Mouse (Mus musculus): ENCODE measurements around the gene Pld1.
"Not testable (repeated sequence)": the region's sequence is repeated elsewhere in the genome, so short reads cannot be mapped to it uniquely, and the experiment has no call there.

Pld1 gene

DNA sequence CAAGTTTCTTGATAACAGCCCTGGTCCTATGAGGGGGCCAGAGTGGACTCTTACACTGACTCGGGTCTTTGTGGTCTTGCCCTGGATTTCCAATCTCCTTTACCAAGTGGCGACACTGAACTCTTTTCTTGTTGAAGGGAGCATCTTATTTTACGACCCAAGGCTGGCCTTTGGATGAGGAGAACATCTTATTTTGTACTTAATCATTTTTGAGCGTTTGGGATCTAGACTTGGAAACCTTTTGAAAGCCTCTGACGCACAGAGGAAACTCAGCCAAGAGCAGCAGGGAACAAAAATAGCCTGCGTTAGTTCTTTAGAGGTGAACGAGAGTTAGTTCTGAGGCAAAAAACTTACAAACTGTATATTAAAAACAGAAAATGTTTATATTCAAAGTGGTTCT, 4.5 kb downstream of the Pld1 start:
- DNase-seq (ENCODE audit: low spot score in 2 of 2): no peak

DNA sequence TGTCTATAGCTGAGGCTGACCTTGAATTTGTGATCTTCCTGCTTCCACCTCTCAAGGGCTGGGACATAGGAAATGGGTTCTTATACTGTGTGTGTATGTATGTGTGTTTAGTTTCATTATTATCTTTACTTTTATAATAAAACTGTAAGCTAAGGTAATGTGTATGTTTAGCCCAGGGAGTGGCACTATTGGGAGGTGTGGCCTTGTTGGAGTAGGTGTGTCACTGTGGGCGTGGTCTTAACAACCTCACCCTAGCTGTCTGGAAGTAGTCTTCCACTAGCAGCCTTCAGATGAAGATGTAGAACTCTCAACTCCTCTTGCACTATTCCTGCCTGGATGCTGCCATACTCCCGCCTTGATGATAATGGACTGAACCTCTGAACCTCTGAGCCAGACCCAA, 6.9 kb downstream of the Pld1 start:
- not testable (repeated sequence) for DNase-seq (ENCODE audit: low spot score in 2 of 2)

DNA sequence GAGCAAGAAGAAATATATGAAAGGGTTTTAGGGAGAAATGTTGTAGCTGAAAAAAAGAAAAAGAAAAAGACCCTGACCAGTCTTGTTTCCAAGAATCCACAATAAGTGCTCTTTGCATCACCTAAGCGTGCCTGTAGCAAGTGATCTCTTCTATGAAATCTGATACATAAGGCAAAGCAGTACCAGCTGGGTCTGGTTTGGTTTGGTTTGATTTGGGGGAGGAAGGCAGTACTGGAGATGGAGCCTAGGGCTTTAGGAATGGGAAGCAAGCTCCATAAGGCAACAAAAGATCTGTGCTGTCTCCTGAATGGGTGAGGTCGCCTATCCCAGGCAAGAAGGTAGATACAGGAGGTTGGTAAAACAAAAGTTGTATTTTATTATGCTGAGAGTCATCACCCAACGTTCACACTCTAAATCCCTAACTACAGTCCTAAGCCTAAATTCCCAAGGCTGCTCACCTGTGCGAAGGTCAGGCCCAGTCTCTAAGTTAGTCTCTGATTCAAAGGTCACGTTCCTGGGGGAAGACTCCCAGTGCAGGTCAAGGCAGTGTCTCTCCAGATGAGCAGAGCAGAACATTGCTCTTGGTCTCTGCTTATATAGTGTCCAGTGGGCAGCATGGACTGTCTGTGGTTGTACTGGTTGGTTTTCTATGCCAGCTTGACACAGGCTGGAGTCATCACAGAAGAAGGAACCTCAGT, 10.8 kb downstream of the Pld1 start:
- no peak for DNase-seq (ENCODE audit: low spot score in 2 of 2)

DNA sequence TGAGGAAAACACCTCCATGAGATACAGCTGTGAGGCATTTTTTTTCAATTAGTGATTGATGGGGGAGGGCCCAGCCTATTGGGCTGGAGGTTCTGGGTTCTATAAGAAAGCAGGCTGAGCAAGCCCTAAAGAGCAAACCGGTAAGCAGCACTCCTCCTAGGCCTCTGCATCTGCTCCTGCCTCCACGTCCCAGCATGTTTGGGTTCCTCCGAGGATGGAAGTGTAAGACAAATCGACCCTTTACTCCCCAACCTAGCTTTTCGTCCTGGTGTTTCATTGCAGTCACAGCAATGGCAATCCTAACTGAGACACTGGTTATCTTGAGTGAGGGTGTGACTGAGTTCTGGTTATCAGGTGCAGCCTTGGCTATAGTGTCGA, 11.4 kb downstream of the Pld1 start:
- DNase-seq (ENCODE audit: low spot score in 2 of 2): no peak

DNA sequence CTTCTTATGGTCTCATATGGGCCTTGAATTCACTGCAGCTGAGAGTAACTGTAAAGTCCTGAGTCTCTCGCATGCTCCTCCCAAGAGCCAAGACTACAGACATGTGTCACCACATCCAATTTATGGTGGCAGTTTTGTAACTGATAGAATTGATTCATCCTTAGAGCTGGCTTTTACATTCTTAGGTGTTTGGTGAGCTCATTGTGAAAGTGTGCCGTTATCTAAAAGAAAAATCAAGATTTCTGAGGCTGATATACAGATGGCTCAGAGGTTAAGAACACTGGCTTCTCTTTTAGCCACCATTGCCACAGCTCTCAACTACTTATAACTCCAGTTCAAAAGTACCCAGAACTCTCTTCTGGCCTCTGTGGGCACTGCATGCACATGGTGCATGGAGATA, 12.2 kb downstream of the Pld1 start:
- DNase-seq (ENCODE audit: low spot score in 2 of 2): no peak

DNA sequence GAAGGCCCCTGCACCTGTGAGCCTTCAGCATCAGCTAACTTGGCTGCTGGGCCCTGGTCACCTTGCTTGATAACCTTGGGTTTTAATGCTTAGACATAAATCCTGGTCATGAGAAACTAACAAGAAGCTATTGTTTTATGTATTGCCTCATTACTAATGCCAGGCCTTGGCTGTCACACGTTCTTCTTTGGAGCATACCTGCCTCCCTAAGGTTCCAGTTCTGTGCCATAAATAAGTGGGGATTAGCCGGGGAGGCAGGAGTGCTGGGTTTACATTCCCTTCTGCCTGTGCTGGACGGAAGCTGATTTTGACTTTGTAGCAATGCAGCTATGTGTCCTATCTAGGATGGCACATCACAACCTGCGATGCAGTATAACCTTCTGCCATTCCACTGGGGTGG, 13.2 kb downstream of the Pld1 start:
- no peak for DNase-seq (ENCODE audit: low spot score in 2 of 2)

DNA sequence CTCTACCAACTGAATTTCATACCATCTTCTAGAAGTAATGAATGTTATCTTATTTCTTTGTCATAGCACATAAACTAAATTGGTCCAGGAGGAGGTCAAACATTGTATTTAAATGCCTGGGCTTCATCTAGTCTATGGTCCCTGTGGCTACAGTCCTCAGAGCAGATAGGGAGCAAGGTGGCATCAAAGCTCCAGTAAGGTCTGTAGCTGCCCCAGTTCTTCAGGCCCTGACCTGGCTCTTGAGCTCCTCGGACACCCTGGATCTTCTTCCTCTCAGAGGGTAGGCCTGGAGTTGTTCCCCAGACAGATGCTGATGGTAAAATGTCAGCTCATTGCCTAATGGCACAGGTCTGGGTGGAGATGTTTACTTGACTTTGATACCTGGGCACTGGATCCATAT, 17.5 kb downstream of the Pld1 start:
- DNase-seq (ENCODE audit: low spot score in 2 of 2): no peak

DNA sequence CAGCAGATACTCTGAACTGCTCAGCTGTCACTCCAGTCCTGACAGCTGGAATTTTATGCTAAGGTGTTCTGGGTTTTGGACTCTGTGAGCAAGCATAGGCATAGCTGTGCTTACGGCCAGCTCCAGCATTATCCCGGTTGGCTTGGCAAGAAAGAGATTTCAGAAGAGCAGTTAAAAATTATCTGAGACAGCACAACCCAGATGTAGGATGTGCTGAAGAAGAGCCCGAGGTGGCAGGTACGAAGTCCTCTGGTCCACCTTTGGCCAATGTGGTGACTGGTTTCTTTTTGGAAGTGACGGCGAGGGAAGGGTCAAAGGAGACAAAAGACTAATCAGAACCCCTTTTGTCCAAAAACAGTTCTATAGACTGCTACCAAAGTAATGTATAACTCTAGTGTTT, 20.7 kb downstream of the Pld1 start:
- no peak for DNase-seq (ENCODE audit: low spot score in 2 of 2)

DNA sequence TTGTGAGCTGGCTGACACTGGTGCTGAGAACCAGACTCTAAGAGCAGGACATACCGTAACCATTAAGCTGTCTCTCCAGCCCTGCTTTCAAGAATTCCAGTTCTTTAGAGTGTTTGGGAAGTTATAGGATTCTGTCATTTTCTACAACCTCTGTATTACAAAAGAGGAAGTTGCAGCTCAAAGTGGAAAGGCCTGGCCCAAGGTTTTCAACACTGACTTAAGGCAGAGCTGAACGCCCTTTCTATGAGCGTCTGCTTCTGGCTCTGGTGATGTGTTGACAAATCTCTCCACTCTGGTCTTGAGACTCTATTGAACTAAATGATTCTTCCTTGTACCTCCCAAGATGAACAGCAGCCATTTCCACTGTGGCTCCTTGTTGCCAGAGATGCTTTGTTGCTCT, 22.7 kb downstream of the Pld1 start:
- no peak for DNase-seq (ENCODE audit: low spot score in 2 of 2)

DNA sequence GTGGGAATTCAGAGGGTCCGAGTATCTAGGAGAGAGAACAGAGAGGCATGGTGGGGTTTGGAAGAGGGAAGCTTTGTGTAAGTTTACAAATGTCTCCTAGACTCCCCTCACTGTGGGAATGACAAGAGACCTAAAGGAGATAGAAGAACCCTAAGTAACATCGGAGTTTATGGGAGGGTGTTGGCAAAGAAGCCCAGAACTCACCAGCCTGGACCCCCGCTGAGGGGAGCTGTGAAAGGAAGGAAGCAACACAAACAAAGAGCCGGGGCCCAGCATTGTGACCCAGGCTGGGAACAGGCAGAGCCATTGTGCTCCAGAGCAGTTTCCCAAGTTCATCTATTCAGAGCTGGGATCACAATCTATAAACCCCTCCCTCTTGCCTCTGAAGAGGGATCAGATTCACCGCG, 25.3 kb downstream of the Pld1 start:
- DNase-seq (ENCODE audit: low spot score in 2 of 2): no peak

DNA sequence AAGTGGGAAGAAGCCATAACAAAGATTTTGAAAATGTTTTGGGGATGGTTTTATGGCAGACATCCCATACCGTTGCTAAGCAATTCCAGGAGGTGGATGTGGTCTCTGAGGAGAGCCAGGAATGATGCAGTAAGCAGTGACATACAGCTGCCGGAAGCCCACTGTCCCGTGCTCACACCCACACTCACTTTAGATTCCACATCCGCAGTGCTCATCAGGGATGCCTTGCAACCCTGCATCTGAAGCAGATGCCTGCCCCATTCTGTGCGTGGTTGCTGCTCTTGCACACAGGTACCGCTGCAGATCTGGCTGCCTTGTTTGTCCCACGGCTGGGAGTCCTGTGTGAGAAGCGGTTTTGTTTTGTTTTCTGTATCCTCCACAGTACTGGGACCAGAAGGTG, 30.2 kb downstream of the Pld1 start:
- peak; percentile 48 to 53 for DNase-seq (ENCODE audit: low spot score in 2 of 2)

DNA sequence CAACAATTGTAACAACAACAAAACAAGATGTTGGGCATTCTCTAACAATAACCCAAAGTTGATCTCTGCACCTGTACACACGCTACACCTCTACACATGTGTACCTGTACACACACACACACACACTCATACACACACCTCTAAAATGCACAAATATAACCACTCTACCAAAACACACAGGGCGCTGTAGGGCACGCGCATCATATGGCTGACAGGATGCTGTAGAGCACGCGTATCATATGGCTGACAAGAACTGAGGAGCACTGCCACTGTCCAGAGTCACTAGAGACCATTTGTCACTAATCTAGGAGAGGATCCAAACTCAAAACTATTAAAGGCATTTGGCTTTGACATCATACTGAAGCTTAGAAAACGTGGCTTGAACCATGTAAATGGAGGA, 35.4 kb downstream of the Pld1 start:
- no peak for DNase-seq (ENCODE audit: low spot score in 2 of 2)

DNA sequence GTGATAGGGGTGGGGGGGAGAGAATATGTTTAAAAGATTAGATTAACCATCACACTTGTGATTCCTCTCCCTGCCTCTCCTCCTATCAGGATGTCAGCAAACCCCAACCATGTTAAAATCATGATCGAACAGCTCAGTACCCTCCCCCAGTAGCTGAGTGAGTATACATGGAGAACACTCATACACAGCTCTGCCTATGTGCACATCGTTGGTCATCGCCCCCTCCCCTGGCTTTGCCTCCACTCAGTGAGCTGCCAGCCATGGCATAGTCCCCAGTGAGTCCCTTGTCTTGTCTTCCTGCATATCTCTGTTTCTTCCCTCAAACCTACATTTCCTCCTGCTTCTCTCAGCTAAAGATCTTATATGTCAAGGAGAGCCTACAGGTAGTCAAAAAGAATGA, 36.5 kb downstream of the Pld1 start:
- DNase-seq (ENCODE audit: low spot score in 2 of 2): no peak

DNA sequence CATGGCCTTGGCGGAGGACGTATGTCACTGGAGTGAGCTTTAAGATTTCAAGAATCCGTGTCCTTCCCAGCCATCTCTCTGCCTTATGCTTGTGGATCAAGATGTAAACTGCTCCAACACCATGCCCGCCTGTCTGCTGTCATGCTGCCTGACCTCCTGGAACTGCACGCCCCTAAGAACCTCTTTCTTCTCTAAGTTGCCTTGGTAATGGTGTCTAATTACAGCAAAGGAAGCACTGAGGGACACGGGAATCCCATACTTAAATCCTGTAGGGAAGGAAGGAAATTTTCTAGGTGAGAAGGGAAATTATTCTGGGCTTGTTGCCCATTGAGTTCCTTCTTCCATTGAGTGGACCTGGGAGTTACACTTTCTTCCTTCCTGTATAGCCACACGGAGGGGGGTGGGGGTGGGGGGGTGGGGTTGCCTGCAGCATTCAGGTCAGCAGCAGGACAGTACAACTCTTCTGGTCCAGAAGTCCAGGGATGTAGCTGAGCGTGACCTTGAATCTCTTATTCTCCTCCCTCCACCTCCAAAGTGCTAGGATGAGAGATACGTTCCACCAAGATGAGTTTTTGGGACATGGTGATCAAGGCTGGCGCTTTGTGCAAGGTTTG, 38.5 kb downstream of the Pld1 start:
- DNase-seq (ENCODE audit: low spot score in 2 of 2): no peak

DNA sequence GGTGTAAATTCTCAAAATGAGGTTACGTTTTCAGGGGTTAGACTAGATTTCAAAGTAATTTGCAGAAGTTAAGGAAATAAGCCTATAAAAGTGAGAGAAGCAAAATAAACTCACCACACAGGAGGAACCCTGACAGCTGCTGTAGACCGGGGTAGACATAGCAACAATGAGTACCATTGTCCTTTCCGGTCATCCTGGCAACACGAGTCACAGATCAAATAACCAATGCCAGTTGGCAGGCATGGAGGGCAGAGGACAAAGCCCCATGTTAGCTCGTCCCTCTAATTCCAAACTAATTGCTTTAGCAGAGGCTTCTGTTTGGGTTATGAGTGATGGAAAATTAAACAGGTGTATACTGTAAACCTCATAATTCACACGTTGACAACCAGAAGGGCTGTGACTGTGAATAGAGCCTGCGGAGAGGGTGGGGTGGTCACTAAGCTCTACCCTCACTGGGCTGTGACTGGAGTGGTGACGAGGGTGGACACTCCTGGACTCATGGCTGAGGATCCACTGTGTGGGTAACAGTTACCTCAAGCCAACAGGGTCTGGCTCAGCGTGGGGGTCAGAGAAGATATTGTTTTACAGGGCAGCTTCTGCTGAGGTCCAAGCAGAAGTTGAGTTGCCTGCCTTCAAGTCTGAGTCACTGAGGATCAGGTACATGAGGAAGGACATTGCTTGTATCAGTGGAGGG, 39.7 kb downstream of the Pld1 start:
- no peak for DNase-seq (ENCODE audit: low spot score in 2 of 2)

DNA sequence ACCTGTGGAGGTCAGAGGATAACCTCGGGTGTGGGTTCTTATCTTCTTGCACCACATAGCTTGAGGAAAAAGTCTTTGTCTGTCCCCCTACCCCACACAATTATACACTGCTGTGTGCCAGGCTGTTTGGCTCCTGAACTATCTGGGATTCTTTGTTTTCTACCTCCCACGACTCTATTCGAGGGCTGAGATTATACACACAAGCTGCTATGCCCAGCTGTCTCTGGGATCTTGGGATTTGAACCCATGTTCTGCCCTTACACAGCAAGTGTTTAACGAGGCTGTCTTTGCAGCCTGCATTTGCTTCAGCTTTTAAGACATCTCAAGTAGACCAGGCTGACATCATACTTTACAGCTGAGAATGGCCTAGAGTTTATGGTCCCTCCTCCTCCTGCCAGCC, 43.1 kb downstream of the Pld1 start:
- DNase-seq (ENCODE audit: low spot score in 2 of 2): no peak

DNA sequence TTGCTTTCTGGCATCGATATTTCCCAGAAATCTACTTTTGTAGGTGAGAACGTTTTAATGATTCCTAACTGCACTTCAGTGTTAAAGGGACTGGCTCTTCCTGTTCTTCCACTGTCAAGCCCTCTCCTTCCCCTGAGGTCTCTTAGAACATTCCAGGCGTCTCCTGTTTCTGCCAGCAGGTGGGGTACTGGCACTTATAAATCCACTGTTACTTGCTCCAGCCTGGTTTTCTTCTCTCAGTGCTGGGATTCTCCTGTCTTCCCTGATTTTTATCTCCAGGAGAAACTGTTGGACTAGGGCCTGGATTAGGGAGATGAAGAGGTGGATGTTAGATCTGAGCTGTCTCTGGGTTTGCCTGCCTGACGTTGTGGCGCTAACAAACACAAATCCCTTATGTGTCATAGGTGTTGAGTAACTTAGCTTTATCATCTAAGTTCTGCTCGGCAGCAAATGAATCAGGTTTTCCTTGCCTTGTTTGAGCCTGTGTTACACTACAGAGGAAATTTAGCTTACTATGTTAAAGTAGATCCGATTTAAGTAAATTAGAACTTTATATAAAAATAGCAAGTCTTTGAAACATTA, 44.0 kb downstream of the Pld1 start:
- DNase-seq (ENCODE audit: low spot score in 2 of 2): peak; percentile 66 to 75

DNA sequence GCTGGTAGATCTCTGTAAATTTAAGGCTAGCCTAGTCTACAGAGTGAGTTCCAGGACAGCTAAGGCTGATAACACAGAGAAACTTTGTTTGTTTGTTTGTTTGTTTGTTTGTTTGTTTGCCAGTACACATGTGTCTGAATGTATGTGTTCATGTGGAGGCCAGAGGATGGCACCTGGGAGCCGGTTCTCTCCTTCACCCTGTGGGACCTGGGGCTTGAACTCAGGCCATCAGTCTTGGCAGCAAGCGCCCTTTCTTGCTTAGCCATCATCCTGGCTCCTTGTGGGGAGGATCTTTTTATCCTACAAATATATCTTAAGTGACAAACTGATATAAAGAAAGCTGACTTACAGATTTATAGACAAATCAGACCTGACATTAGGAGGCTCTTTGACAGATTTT, 44.8 kb downstream of the Pld1 start:
- no peak for DNase-seq (ENCODE audit: low spot score in 2 of 2)

DNA sequence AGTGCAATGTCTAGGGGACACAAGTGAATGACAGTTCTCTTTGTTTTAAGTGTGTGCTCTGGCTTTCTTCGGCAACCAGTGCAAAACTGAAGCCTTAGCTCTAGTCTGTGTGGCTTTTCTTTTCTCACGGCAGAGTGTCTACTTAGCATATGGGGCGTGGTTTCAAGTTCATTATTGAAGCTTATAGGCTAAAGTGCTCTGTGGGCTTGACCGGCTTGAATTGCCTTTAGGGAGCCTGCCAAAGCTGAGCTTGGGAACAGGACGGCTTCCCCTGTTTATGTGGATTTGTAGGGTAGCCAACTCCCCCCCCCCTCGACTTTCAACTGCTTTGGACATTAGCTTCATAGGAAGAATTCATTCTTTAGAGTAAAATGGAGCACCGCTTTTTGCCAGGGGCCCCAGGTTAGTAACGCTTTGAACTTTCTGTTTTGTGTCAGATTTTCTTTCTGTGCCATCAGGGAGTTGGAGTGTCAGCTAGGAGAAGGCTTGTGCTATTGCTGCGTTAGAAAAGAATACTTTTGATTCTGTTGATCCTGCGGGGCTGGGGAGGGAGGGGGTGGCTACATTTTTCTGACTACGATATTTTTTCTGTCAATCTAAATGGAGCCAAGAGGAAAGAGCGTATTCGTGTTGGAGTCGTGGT, 45.6 kb downstream of the Pld1 start:
- DNase-seq (ENCODE audit: low spot score in 2 of 2): peak in 1 of 2 experiments; percentile 50

DNA sequence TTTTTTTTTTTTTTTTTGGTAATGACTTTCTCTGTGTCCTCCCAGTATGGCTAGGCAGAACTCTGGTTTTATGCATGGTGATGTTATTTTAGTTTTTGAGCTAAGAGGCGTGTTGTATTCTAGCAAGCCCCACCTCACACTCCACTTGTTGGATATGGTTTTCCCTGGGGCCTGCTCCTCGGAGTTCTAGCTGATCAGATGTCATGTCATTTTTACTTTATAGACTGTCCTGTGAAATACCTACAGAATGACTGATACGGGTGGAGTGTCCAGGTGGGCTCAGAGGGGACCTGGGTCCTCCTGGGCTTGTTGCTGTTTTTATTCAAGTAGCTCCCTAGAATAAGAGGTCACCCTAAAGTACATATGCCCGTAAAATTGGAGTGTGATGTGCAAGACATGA, 46.1 kb downstream of the Pld1 start:
- DNase-seq (ENCODE audit: low spot score in 2 of 2): no peak

DNA sequence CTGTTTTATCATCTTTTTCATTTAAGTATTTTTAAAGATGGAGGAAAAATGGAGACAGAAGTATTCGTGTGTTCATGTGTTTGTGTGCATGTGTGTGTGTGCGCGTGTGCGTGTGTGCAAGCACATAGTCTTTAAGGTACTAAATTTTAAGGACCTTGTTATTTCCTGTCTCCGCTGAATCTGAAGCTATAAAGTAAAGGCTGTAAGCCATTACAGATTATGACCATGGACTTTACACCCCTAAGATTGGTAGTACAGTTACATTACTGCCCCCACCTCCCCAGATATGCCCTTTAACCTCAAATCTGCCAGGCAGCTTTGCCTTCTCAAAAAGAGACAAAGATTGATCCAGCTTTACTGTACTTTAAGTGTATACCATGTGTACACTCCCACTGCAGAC, 46.8 kb downstream of the Pld1 start:
- no peak for DNase-seq (ENCODE audit: low spot score in 2 of 2)

DNA sequence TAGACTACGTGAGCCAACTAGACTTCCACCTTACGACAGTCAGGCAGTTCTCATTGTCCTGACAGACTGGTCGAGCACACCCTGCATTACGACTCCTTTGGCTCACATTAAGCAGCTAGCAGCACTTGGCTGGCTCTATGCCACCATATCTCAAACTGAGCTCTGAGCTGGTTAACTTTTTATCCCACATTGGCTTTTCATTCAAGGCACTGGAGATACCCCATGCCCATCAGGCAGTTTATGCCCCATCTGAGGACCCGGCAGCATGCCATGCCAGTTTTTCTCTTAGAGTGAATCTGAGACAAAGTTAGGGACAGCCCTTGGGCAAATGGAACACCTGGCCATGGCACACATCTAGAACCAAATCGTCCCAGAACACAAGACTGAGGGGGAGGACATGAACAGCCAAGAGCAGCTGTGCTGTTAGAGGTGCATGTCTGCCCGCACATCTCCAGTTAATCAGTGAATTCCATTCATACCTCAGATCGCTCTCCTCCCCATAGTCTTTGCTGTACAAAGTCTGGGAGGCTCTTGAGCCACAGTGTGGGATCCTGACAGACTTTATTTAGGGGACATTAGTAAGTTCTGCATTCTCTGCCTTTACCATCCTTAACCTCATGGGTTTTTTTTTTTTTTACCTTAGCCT, 49.5 kb downstream of the Pld1 start:
- DNase-seq (ENCODE audit: low spot score in 2 of 2): no peak

All from right cerebral cortex, postnatal 36 days (tissue).